Mouse (Mus musculus) thymus, postnatal 36 days (tissue): ENCODE results near the gene Vps4b.
"Not testable (repeated sequence)": the region's sequence is repeated elsewhere in the genome, so short reads cannot be mapped to it uniquely, and the experiment has no call there.

Source experiments
- DNase-seq, 2 experiments: peaks; one replicate each; pipeline ENCODE4 v3.0.0; 2022; ENCODE audit warnings: mixed read lengths in 2 of 2

The Vps4b gene

GRCm38 (mm10) chr1:106750656-106751055 is 45.9 kb downstream of the Vps4b start:
- DNase-seq = no peak

GRCm38 (mm10) chr1:106748555-106749315 is 47.8 kb downstream of the Vps4b start:
- DNase-seq = no peak

- no peak for DNase-seq
These were observed 53.5 kb downstream of the Vps4b start for GRCm38 (mm10) chr1:106742980-106743379.

- DNase-seq = no peak
These were observed 55.8 kb downstream of the Vps4b start for GRCm38 (mm10) chr1:106740735-106741134.

GRCm38 (mm10) chr1:106739810-106740209 is 56.7 kb downstream of the Vps4b start:
- DNase-seq = no peak

GRCm38 (mm10) chr1:106738092-106738491 is 58.4 kb downstream of the Vps4b start:
- peak; percentile 35 to 52 for DNase-seq

- no peak for DNase-seq
These were observed 60.3 kb downstream of the Vps4b start for GRCm38 (mm10) chr1:106736211-106736610.

GRCm38 (mm10) chr1:106735586-106735985 is 60.9 kb downstream of the Vps4b start:
- peak; percentile 34 to 43 for DNase-seq

DNA sequence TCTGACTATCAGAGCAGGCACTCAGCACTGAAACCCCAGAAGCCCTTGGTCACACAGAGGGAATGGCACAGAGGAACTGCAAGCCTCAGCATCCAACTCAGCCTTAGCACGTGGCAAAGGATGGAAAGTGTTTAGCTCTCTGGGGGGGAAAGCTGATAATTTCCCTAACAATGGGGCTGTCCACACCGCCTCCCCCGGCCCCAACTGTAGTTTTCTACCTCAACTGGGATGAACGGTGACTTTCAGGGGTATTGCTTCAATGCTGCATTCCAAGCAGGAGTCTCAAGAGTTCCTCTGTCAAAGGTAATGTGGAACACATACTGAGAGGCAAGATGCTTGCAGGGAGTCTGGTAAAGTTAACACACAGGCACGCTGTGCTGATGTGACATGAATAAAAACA is 74.5 kb downstream of the Vps4b start:
- no peak for DNase-seq

- DNase-seq = not testable (repeated sequence)
These were observed 78.8 kb downstream of the Vps4b start for GRCm38 (mm10) chr1:106717736-106718135.

- peak; percentile 77 to 78 for DNase-seq
These were observed 79.4 kb downstream of the Vps4b start for GRCm38 (mm10) chr1:106717071-106717601.

GRCm38 (mm10) chr1:106716141-106716540 is 80.4 kb downstream of the Vps4b start:
- no peak for DNase-seq

- no peak for DNase-seq
These were observed 81.1 kb downstream of the Vps4b start for GRCm38 (mm10) chr1:106715111-106716083.

GRCm38 (mm10) chr1:106714530-106714981 is 82.0 kb downstream of the Vps4b start:
- DNase-seq = no peak
